In genomic region chr13:58668664-58669063, GRCm38 (mm10) we compare ENCODE assay signal across 11 mouse cellular contexts. TPM values are rescaled to one million over a fixed set of nuclear protein-coding genes. Genes with fewer than 3 reads are reported as not detected.
DNase-seq lines count a peak whose midpoint lies in the region; ATAC-seq and TF ChIP-seq lines count a peak whose summit lies in the region.
"Had no signal": no experiment of that assay in that cellular context is flagged by ENCODE, and none has a peak within 500 bp of the region (broad histone marks: within the 10 kb centered on the region; RNA-seq: fewer than 3 reads in every experiment).

No protein-coding gene starts in this region.

- H3K27ac ChIP-seq in heart, embryonic 13.5 days (replicated peaks): no peak overlapping the region
- no peak overlapping the region for H3K27ac ChIP-seq in midbrain, embryonic 11.5 days (ENCODE audit: low read depth, low read length)
- H3K27ac ChIP-seq in cerebellum, adult 2 months (ENCODE audit: insufficient read depth, low read length): no peak overlapping the region

- H3K4me3 ChIP-seq in heart, embryonic 13.5 days: peak overlapping the region; percentile 11; the same call in 1 of the 2 replicates
- no peak overlapping the region for H3K4me3 ChIP-seq in midbrain, embryonic 11.5 days (ENCODE audit: low read depth, low read length)
- no peak overlapping the region for H3K4me3 ChIP-seq in cerebellum, adult 2 months (replicated peaks; ENCODE audit: insufficient read depth, low read depth, low read length)

- TF ChIP-seq POLR2A in cerebellum, adult 2 months (IDR thresholded peaks at IDR 0.05; ENCODE audit: borderline replicate concordance, insufficient read depth, low read length): no peak

- H3K9ac ChIP-seq in heart, embryonic 13.5 days: no peak overlapping the region
- H3K9ac ChIP-seq in midbrain, embryonic 11.5 days (ENCODE audit: low read length): no peak overlapping the region

- peak overlapping the region; percentile 49 for H3K4me2 ChIP-seq in heart, embryonic 13.5 days
- peak overlapping the region; percentile 13; the same call in 1 of the 2 replicates for H3K4me2 ChIP-seq in midbrain, embryonic 11.5 days

- 55% methylated on average over 21 of the region's 21 CpGs for WGBS in heart, embryonic 13.5 days
- 52% methylated on average over 21 of the region's 21 CpGs for WGBS in midbrain, embryonic 11.5 days
- WGBS in cerebellum, adult 2 months: 63% methylated on average over 21 of the region's 21 CpGs

- no peaks in the 10 kb centered on the region for H3K4me1 ChIP-seq in heart, embryonic 13.5 days
- H3K4me1 ChIP-seq in midbrain, embryonic 11.5 days (ENCODE audit: control insufficient read depth, insufficient read depth, low read length): no peaks in the 10 kb centered on the region
- no peaks in the 10 kb centered on the region for H3K4me1 ChIP-seq in cerebellum, adult 2 months (ENCODE audit: control insufficient read depth, insufficient read depth, low read length)

- no peaks in the 10 kb centered on the region for H3K9me3 ChIP-seq in heart, embryonic 13.5 days
- H3K9me3 ChIP-seq in midbrain, embryonic 11.5 days (ENCODE audit: control insufficient read depth, low read length): no peaks in the 10 kb centered on the region

- ATAC-seq in heart, embryonic 13.5 days (ENCODE audit: extremely low read depth, insufficient number of reproducible peaks, low FRiP score, low TSS enrichment): no peak
- ATAC-seq in granulocyte monocyte progenitor cell, adult 5-6 weeks (replicated peaks; ENCODE audit: poor library complexity, severe bottlenecking): peak; percentile 48; the same call in 1 of the 2 replicates
- ATAC-seq in midbrain, embryonic 11.5 days (ENCODE audit: low FRiP score): no peak
- ATAC-seq: CD4-positive, CD25-positive, alpha-beta regulatory T cell, adult 4 months had no signal

- H3K27me3 ChIP-seq in heart, embryonic 13.5 days (replicated peaks): no peaks in the 10 kb centered on the region
- H3K27me3 ChIP-seq in midbrain, embryonic 11.5 days (ENCODE audit: control insufficient read depth, insufficient read depth, low read length): no peaks in the 10 kb centered on the region
- H3K27me3 ChIP-seq in cerebellum, adult 2 months (ENCODE audit: control insufficient read depth, insufficient read depth, low read length): no peaks in the 10 kb centered on the region

- intact Hi-C loops in heart, postnatal 25 days (cut with DNase I): no loop called here

- TF ChIP-seq CTCF in cerebellum, adult 2 months (IDR thresholded peaks at IDR 0.05; ENCODE audit: borderline replicate concordance, insufficient read depth, low read depth, low read length): no peak

- no peak for DNase-seq in heart, postnatal 25 days (ENCODE audit: low spot score)
- peak; percentile 35 for DNase-seq in ZHBTc4 (ENCODE audit: low read depth, low spot score)
- no peak for DNase-seq in midbrain, embryonic 11.5 days (ENCODE audit: low spot score, missing footprints)
- DNase-seq in thymus, adult 18-20 months: no peak
- no peak for DNase-seq in ovary, postnatal 10 days (ENCODE audit: low spot score)
- DNase-seq in cerebellum, adult 2 months: no peak
- DNase-seq: cerebellum, adult 9-10 months had no signal

- no peaks in the 10 kb centered on the region for H3K36me3 ChIP-seq in heart, embryonic 13.5 days
- H3K36me3 ChIP-seq in midbrain, embryonic 11.5 days (ENCODE audit: control insufficient read depth, insufficient read depth, low read length): no peaks in the 10 kb centered on the region

RNA-seq across cellular contexts. Expression of gene Slc28a3, which starts 58.0 kb away (rescaled TPM):
- polyA plus RNA-seq in heart, embryonic 13.5 days (2015; fragmentation: Nextera tagmentation; extraction: Ambion mirVana): not detected in 2 replicates
- not detected for total RNA-seq in heart, postnatal 25 days (2021)
- not detected in 2 replicates for total RNA-seq in granulocyte monocyte progenitor cell, adult 5-6 weeks (2014; fragmentation: Nextera tagmentation)
- not detected in 2 replicates for total RNA-seq in granulocyte monocyte progenitor cell, adult 5-6 weeks (2017)
- not detected in 2 replicates for polyA plus RNA-seq in midbrain, embryonic 11.5 days (2014; fragmentation: Nextera tagmentation; extraction: Ambion mirVana)
- 0.05 and 0.25 TPM in 2 replicates for polyA plus RNA-seq in cerebellum, adult 2 months (2012; rRNA removed)
- total RNA-seq: gastrocnemius, postnatal 4 days had no signal
